Mouse (Mus musculus): ENCODE results near the gene Slc1a2. TPM values are rescaled to one million over a fixed set of nuclear protein-coding genes. Genes with fewer than 3 reads are reported as not detected.

Slc1a2 gene
- polyA plus RNA-seq, 1 experiment from 2014 or later: 7.9 TPM

DNA sequence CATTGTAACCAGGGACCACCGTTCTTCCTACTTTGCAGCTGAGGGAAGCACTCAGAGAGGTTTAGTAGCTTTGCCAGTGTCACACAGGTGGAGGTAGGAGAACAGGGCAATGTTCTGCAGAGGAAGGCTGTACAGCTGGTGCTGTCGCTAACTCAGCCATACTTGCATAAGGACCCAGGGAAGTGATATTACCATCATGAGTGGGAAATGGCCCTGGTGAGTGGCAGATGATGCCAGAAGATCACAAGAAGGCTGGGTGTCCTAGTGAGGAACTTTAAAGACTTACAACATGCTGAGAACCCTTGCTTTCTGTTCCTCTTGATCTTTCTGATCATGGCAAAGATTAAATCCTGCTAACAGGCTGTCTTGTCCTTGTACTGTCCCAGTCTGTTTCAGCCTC lies 42.2 kb downstream of the Slc1a2 start:
- no peaks in the 10 kb centered on the region for H3K4me1 ChIP-seq
- H3K27ac ChIP-seq (replicated peaks): no peak overlapping the region
- no peaks in the 10 kb centered on the region for H3K36me3 ChIP-seq
- no peak overlapping the region for H3K4me3 ChIP-seq
- DNase-seq (ENCODE audit: low spot score): no peak
- H3K9me3 ChIP-seq (replicated peaks): no peaks in the 10 kb centered on the region
- WGBS: 92% methylated on average over 2 of the region's 2 CpGs
- H3K27me3 ChIP-seq (ENCODE audit: low read depth, poor library complexity, severe bottlenecking): no peaks in the 10 kb centered on the region

DNA sequence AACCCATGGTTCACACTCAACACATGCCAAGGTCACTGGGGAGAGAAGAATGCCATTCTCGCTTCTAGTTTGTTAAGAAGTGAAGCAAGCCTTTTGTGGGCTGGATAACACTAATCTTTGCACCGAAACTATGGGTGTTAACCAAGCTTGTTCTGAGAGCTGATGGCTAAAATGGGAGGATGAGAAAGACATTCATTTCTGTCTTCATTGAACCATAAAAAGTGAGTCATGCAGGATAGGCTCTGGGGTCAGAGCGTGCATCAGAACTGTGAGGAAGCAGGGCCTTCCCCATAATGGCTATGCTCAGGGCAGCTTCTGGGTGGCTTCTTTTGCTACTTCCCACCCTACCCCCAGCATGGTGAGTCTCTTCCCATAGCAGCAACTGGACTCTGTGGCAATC lies 42.9 kb downstream of the Slc1a2 start:
- Histone ChIP-seq H3K27ac (replicated peaks) (no peak overlapping the region), H3K4me3 (no peak overlapping the region), H3K27me3 (ENCODE audit: low read depth, poor library complexity, severe bottlenecking) (no peaks in the 10 kb centered on the region), H3K4me1 (no peaks in the 10 kb centered on the region), H3K9me3 (replicated peaks) (no peaks in the 10 kb centered on the region), H3K36me3 (no peaks in the 10 kb centered on the region)
- DNase-seq (ENCODE audit: low spot score): no peak
- 85% methylated on average over 3 of the region's 3 CpGs for WGBS

GRCm38 (mm10) chr2:102703556-102703955 lies 45.1 kb downstream of the Slc1a2 start:
- no peak for DNase-seq (ENCODE audit: low spot score)
- Histone ChIP-seq H3K27me3 (ENCODE audit: low read depth, poor library complexity, severe bottlenecking) (no peaks in the 10 kb centered on the region), H3K36me3 (no peaks in the 10 kb centered on the region), H3K4me1 (no peaks in the 10 kb centered on the region), H3K9me3 (replicated peaks) (no peaks in the 10 kb centered on the region), H3K4me3 (no peak overlapping the region), H3K27ac (replicated peaks) (no peak overlapping the region)
- 82% methylated on average over 3 of the region's 3 CpGs for WGBS

- 76% methylated on average over 1 of the region's 1 CpGs for WGBS
Measured at GRCm38 (mm10) chr2:102704781-102705180, 46.3 kb downstream of the Slc1a2 start.

DNA sequence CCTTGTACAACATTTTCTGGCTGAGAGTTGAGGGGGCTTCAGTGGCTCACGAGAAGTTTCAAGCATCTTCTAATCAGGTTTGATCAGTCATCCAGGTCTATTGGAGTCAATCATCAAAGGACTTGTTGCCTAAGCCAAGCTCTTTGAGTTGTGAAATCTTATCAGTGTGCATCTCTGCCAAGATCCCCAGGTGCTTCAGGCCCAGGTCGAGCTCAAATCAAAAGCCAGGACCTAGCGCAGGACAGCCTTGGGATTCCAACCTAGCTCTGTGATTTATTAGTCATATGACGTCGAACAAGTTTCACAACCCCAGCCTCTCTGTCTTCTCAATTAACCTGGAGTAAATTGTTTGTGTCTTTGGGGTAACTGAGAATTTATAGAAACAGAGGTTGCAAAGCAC lies 53.1 kb downstream of the Slc1a2 start:
- no peak overlapping the region for H3K27ac ChIP-seq (replicated peaks)
- no peaks in the 10 kb centered on the region for H3K9me3 ChIP-seq (replicated peaks)
- 89% methylated on average over 5 of the region's 5 CpGs for WGBS
- no peak for DNase-seq (ENCODE audit: low spot score)
- H3K27me3 ChIP-seq (ENCODE audit: low read depth, poor library complexity, severe bottlenecking): no peaks in the 10 kb centered on the region
- no peaks in the 10 kb centered on the region for H3K4me1 ChIP-seq
- H3K4me3 ChIP-seq: no peak overlapping the region
- no peaks in the 10 kb centered on the region for H3K36me3 ChIP-seq

More at GRCm38 (mm10) chr2:102704781-102705180, 46.3 kb downstream of the Slc1a2 start:
- no peak for DNase-seq (ENCODE audit: low spot score)
- Histone ChIP-seq H3K4me3 (no peak overlapping the region), H3K4me1 (no peaks in the 10 kb centered on the region), H3K27ac (replicated peaks) (no peak overlapping the region), H3K27me3 (ENCODE audit: low read depth, poor library complexity, severe bottlenecking) (no peaks in the 10 kb centered on the region), H3K36me3 (no peaks in the 10 kb centered on the region), H3K9me3 (replicated peaks) (no peaks in the 10 kb centered on the region)

GRCm38 (mm10) chr2:102712049-102712448 lies 53.6 kb downstream of the Slc1a2 start:
- no peak overlapping the region for H3K4me3 ChIP-seq
- H3K27me3 ChIP-seq (ENCODE audit: low read depth, poor library complexity, severe bottlenecking): no peaks in the 10 kb centered on the region
- no peak overlapping the region for H3K27ac ChIP-seq (replicated peaks)
- no peaks in the 10 kb centered on the region for H3K36me3 ChIP-seq
- H3K9me3 ChIP-seq (replicated peaks): no peaks in the 10 kb centered on the region
- WGBS: 88% methylated on average over 4 of the region's 4 CpGs
- no peaks in the 10 kb centered on the region for H3K4me1 ChIP-seq
- DNase-seq (ENCODE audit: low spot score): no peak

GRCm38 (mm10) chr2:102712678-102713628 lies 54.5 kb downstream of the Slc1a2 start:
- no peaks in the 10 kb centered on the region for H3K4me1 ChIP-seq
- H3K27ac ChIP-seq (replicated peaks): no peak overlapping the region
- no peak for DNase-seq (ENCODE audit: low spot score)
- no peaks in the 10 kb centered on the region for H3K27me3 ChIP-seq (ENCODE audit: low read depth, poor library complexity, severe bottlenecking)
- 85% methylated on average over 7 of the region's 7 CpGs for WGBS
- H3K36me3 ChIP-seq: no peaks in the 10 kb centered on the region
- H3K9me3 ChIP-seq (replicated peaks): no peaks in the 10 kb centered on the region
- H3K4me3 ChIP-seq: no peak overlapping the region

DNA sequence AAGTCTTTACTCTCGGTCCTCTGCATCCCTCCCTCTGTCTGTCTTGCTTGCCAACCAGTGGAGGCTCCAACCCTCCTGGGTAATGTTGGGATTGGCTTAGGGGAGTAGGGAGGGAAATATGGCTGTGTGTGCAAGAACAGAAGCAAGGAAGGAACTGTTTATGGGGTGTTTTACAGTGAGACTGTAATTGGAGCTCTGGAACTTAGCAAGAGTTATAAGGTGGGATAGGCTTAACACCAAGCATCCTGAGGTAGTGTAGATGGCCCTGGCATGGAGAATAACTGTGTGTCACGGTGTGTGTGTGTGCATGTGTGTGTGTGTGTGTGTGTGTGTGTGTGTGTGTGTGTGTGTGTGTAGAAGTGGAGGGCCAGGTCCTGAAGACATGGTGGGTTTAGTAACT lies 55.9 kb downstream of the Slc1a2 start:
- no peaks in the 10 kb centered on the region for H3K36me3 ChIP-seq
- no peaks in the 10 kb centered on the region for H3K9me3 ChIP-seq (replicated peaks)
- no peaks in the 10 kb centered on the region for H3K4me1 ChIP-seq
- H3K27me3 ChIP-seq (ENCODE audit: low read depth, poor library complexity, severe bottlenecking): no peaks in the 10 kb centered on the region
- 85% methylated on average over 2 of the region's 2 CpGs for WGBS
- no peak overlapping the region for H3K4me3 ChIP-seq
- no peak for DNase-seq (ENCODE audit: low spot score)
- no peak overlapping the region for H3K27ac ChIP-seq (replicated peaks)

- no peak for DNase-seq (ENCODE audit: low spot score)
- no peaks in the 10 kb centered on the region for H3K9me3 ChIP-seq (replicated peaks)
- no peaks in the 10 kb centered on the region for H3K36me3 ChIP-seq
- H3K4me1 ChIP-seq: no peaks in the 10 kb centered on the region
- H3K4me3 ChIP-seq: no peak overlapping the region
- no peaks in the 10 kb centered on the region for H3K27me3 ChIP-seq (ENCODE audit: low read depth, poor library complexity, severe bottlenecking)
- H3K27ac ChIP-seq (replicated peaks): no peak overlapping the region
- 65% methylated on average over 1 of the region's 1 CpGs for WGBS
Measured at GRCm38 (mm10) chr2:102715754-102716153, 57.3 kb downstream of the Slc1a2 start.

GRCm38 (mm10) chr2:102721859-102722258 lies 63.4 kb downstream of the Slc1a2 start:
- H3K9me3 ChIP-seq (replicated peaks): no peaks in the 10 kb centered on the region
- no peak overlapping the region for H3K4me3 ChIP-seq
- DNase-seq (ENCODE audit: low spot score): no peak
- no peaks in the 10 kb centered on the region for H3K36me3 ChIP-seq
- H3K27ac ChIP-seq (replicated peaks): no peak overlapping the region
- H3K27me3 ChIP-seq (ENCODE audit: low read depth, poor library complexity, severe bottlenecking): no peaks in the 10 kb centered on the region
- WGBS: 87% methylated on average over 2 of the region's 2 CpGs
- 0 out of 2 replicates have a peak, but pooled peaks cover 3% of the 10 kb centered on the region for H3K4me1 ChIP-seq

DNA sequence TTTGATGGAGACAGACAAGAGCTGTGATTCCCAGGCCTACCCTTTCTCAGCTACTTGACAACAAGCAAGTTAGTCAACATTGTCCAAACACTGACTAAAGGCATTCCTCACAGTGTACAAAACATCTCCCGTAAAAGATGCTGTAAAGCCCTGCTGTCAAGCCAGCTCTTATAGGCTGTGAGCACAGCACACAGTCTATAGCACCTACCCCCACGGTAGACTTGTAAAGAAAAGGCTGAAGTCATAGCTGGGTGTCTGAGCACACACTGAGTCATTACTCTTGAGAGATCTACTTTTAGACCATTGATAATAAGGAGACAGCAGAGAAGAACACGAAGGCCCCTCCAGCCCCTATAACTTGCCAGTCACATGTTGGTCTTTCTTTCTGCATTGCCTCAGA lies 66.6 kb downstream of the Slc1a2 start:
- WGBS: 95% methylated on average over 3 of the region's 3 CpGs

DNA sequence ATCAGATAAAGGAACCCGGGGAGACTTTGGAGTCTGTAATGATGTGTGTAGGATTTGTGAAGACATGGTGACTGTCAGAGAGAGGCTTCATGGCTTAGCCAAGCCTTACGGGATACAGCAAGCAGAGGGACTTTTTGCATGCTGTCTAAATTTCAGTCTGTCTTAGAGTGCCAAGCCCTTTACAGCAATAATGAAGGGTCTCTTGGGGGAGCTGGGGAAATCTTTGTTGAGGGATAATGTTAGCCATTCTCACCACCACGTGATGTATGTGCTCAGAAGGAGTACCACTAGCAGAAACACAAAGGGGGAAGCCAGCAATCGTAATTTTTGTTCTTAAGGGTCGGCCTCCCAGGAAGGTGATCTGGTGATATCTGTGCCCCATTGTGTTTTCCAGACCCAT lies 71.9 kb downstream of the Slc1a2 start:
- H3K4me1 ChIP-seq: peaks cover 19% of the 10 kb centered on the region
- no peak overlapping the region for H3K27ac ChIP-seq (replicated peaks)
- no peak for DNase-seq (ENCODE audit: low spot score)

More for the DNA sequence above, 66.6 kb downstream of the Slc1a2 start:
- H3K4me1 ChIP-seq: 0 out of 2 replicates have a peak, but pooled peaks cover 4% of the 10 kb centered on the region
- no peak for DNase-seq (ENCODE audit: low spot score)
- no peaks in the 10 kb centered on the region for H3K9me3 ChIP-seq (replicated peaks)
- no peak overlapping the region for H3K4me3 ChIP-seq
- no peak overlapping the region for H3K27ac ChIP-seq (replicated peaks)
- H3K27me3 ChIP-seq (ENCODE audit: low read depth, poor library complexity, severe bottlenecking): no peaks in the 10 kb centered on the region
- H3K36me3 ChIP-seq: no peaks in the 10 kb centered on the region

DNA sequence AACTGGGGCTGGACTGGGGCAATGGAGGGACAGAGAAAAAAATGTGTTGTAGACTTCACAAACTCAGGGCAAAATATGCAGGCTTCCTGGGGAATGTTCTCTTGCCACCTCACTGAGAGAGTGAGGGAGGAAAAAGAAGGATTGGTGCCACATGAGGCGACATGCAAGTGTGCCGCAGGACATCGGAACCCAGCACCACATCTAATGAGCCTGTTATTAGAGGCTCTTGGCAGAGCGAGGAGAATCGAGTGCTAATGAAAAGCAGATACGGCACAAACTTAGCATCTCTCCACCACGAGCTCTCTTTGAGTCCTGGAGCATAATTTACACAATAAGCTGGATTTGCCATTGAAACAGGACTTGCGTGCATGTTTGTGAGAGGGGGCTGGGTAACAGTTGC lies 72.3 kb downstream of the Slc1a2 start:
- DNase-seq (ENCODE audit: low spot score): no peak

More for the DNA sequence above, 71.9 kb downstream of the Slc1a2 start:
- H3K36me3 ChIP-seq: no peaks in the 10 kb centered on the region
- no peaks in the 10 kb centered on the region for H3K27me3 ChIP-seq (ENCODE audit: low read depth, poor library complexity, severe bottlenecking)
- no peaks in the 10 kb centered on the region for H3K9me3 ChIP-seq (replicated peaks)
- no peak overlapping the region for H3K4me3 ChIP-seq
- WGBS: 84% methylated on average over 5 of the region's 5 CpGs

More for the DNA sequence above, 72.3 kb downstream of the Slc1a2 start:
- no peaks in the 10 kb centered on the region for H3K9me3 ChIP-seq (replicated peaks)
- H3K27ac ChIP-seq (replicated peaks): no peak overlapping the region
- WGBS: 81% methylated on average over 8 of the region's 8 CpGs
- no peak overlapping the region for H3K4me3 ChIP-seq
- peaks cover 19% of the 10 kb centered on the region for H3K4me1 ChIP-seq
- H3K36me3 ChIP-seq: no peaks in the 10 kb centered on the region
- no peaks in the 10 kb centered on the region for H3K27me3 ChIP-seq (ENCODE audit: low read depth, poor library complexity, severe bottlenecking)

Measured in midbrain, embryonic 10.5 days (tissue).